Mouse (Mus musculus) stomach, embryonic 16.5 days (tissue): ENCODE measurements around the gene Pcsk4. TPM values are rescaled to one million over a fixed set of nuclear protein-coding genes. Genes with fewer than 3 reads are reported as not detected.
A peak's percentile ranks its signal among the peaks of the same experiment; 100 is the strongest.

Experiments used
- ATAC-seq: fragments of 200-750 bp; cut with Nextera tagmentation; 2 replicates; pipeline ENCODE4 v1.8.0; 2017; ENCODE audit warnings: moderate number of reproducible peaks, moderate TSS enrichment; ENCODE audit not compliant: insufficient read depth, low FRiP score
- H3K27ac ChIP-seq: fragments of 300-500 bp; sonication (generic); 2 replicates; pipeline ENCODE4 v1.5.1; 2014; ENCODE audit warnings: low read length
- H3K27me3 ChIP-seq: fragments of 300-500 bp; sonication (generic); 2 replicates; pipeline ENCODE4 v1.6.1; 2014; ENCODE audit warnings: low read length, control low read depth, mixed read lengths; ENCODE audit not compliant: control insufficient read depth, insufficient read depth
- H3K36me3 ChIP-seq: fragments of 300-500 bp; sonication (generic); 2 replicates; pipeline ENCODE4 v1.6.1; 2014; ENCODE audit warnings: low read length; ENCODE audit not compliant: control insufficient read depth, insufficient read depth
- H3K4me1 ChIP-seq: fragments of 300-500 bp; sonication (generic); 2 replicates; pipeline ENCODE4 v1.6.1; 2014; ENCODE audit warnings: low read length, control low read depth, mixed read lengths; ENCODE audit not compliant: control insufficient read depth, insufficient read depth
- H3K4me2 ChIP-seq: fragments of 300-500 bp; sonication (generic); 2 replicates; pipeline ENCODE4 v1.6.1; 2014; ENCODE audit warnings: low read depth, low read length, mixed read lengths
- H3K4me3 ChIP-seq: fragments of 300-500 bp; sonication (generic); replicated peaks from 2 replicates; pipeline ENCODE4 v1.5.1; 2014; ENCODE audit warnings: mild to moderate bottlenecking, low read length
- H3K9ac ChIP-seq: fragments of 300-500 bp; sonication (generic); 2 replicates; pipeline ENCODE4 v1.6.1; 2014; ENCODE audit warnings: low read length
- H3K9me3 ChIP-seq: fragments of 300-500 bp; sonication (generic); replicated peaks from 2 replicates; pipeline ENCODE4 v1.6.1; 2016; ENCODE audit warnings: low read length, control low read depth; ENCODE audit not compliant: control insufficient read depth
- WGBS: fragments of 180-500 bp; shearing (Covaris S2); extraction: QIAGEN DNeasy Blood & Tissue Kit; methylation state at CpG from one replicate; pipeline ENCODE4 v1.1.7; 2014; 5-methylcytosine and 5-hydroxymethylcytosine counted together
- polyA plus RNA-seq: library from polyadenylated mRNA; unstranded; fragments of >200 nt; fragmentation: Nextera tagmentation; extraction: Ambion mirVana; gene quantifications from 2 replicates; pipeline ENCODE4 v1.2.1, GENCODE M21; 2015

Pcsk4 gene
- polyA plus RNA-seq = 3.7 and 4.4 TPM in 2 replicates

GRCm38 (mm10) chr10:80329273-80330081, at the start of gene Pcsk4, which contains the start of gene Reep6:
Pcsk4 (minus strand) TSS chr10:80329498.
Reep6 (plus strand) TSS chr10:80329953.
- H3K27me3 ChIP-seq = no peaks in the 10 kb centered on the region
- no peaks in the 10 kb centered on the region for H3K9me3 ChIP-seq
- H3K27ac ChIP-seq = peak within 1 kb of the TSS; percentile 76
- H3K36me3 ChIP-seq = no peaks in the 10 kb centered on the region
- H3K4me3 ChIP-seq = peak within 1 kb of the TSS; percentile 60
- ATAC-seq = peak; percentile 95
- H3K4me1 ChIP-seq = peaks cover 27% of the 10 kb centered on the region
- H3K4me2 ChIP-seq = peak within 1 kb of the TSS; percentile 97
- peak within 1 kb of the TSS; percentile 74 for H3K9ac ChIP-seq
- 3% methylated on average over 36 of the region's 36 CpGs for WGBS

DNA sequence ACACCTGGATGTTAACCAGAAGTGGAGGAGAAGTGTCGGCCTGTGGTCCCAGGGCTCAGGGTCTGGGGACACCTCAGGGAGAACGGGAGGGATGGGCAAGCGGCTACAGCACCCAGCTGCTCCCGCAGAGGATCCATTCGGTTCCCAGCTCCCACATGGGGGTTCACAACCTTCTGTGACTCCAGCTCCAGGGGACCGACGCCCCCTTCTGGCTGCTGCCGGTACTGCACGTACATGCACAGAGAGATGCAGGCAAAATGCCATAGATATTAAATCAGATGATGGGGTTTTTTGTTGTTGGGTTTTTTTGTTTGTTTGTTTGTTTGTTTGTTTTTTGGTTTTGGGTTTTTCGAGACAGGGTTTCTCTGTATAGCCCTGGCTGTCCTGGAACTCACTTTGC, 48.4 kb upstream of the Pcsk4 start:
- no peaks in the 10 kb centered on the region for H3K9me3 ChIP-seq

DNA sequence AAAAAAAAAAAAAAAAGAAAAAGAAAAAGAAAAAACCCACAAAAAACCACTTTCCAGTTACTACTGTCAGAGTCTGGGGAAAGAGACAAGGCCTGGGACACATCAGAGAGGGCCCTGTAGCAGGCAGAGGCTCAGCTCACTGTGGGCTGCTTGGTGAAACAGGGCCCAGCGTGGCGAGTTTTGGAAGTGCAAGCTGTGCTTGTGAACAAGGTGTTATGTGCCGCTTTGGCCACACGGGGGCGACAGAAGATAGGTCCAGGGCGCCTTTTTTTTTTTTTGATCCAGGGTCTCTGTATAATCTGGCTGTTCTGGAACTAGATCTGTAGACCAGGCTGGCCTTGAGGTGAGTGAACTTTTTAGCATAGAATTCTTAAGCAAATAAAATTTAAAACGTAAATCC, 46.9 kb upstream of the Pcsk4 start:
- WGBS = 2% methylated on average over 7 of the region's 7 CpGs
- H3K9me3 ChIP-seq = no peaks in the 10 kb centered on the region
- no peak overlapping the region for H3K4me2 ChIP-seq
- H3K36me3 ChIP-seq = peaks cover 6% of the 10 kb centered on the region; the same call in 1 of the 2 replicates
- 0 out of 2 replicates have a peak, but pooled peaks cover 3% of the 10 kb centered on the region for H3K4me1 ChIP-seq
- ATAC-seq = peak; percentile 48; the same call in 1 of the 2 replicates
- no peaks in the 10 kb centered on the region for H3K27me3 ChIP-seq
- H3K9ac ChIP-seq = no peak overlapping the region
- H3K4me3 ChIP-seq = no peak overlapping the region
- no peak overlapping the region for H3K27ac ChIP-seq

More for the DNA sequence above, 48.4 kb upstream of the Pcsk4 start:
- Histone ChIP-seq H3K4me3 (no peak overlapping the region), H3K4me2 (no peak overlapping the region), H3K36me3 (peaks cover 16% of the 10 kb centered on the region), H3K27me3 (no peaks in the 10 kb centered on the region), H3K27ac (no peak overlapping the region), H3K4me1 (no peaks in the 10 kb centered on the region), H3K9ac (no peak overlapping the region)
- WGBS = 43% methylated on average over 10 of the region's 10 CpGs
- ATAC-seq = no peak

DNA sequence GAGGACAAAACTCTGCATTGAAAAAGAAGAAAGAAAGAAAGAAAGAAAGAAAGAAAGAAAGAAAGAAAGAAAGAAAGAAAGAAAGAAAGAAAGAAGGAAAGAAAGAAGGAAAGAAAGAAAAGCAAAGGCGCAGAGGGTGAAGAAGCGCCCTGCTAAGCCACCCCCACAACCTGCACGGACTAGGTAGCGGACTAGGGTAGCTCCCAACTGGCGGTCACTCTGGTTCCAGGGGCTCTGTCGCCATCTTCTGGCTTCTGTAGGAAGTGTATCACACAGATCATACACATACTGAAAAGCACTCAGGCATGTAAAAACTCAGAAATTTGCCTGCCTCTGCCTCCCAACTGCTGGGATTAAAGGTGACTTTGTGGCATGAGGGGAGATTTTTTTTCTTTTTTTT, 44.8 kb upstream of the Pcsk4 start:
- no peaks in the 10 kb centered on the region for H3K27me3 ChIP-seq
- no peak for ATAC-seq
- 27% methylated on average over 6 of the region's 6 CpGs for WGBS
- H3K4me3 ChIP-seq = no peak overlapping the region
- no peak overlapping the region for H3K9ac ChIP-seq
- H3K27ac ChIP-seq = no peak overlapping the region
- no peak overlapping the region for H3K4me2 ChIP-seq
- H3K36me3 ChIP-seq = no peaks in the 10 kb centered on the region
- no peaks in the 10 kb centered on the region for H3K9me3 ChIP-seq
- H3K4me1 ChIP-seq = 0 out of 2 replicates have a peak, but pooled peaks cover 3% of the 10 kb centered on the region

- ATAC-seq = no peak
- Histone ChIP-seq H3K27me3 (no peaks in the 10 kb centered on the region), H3K36me3 (no peaks in the 10 kb centered on the region), H3K4me3 (no peak overlapping the region), H3K9ac (no peak overlapping the region), H3K4me1 (0 out of 2 replicates have a peak, but pooled peaks cover 3% of the 10 kb centered on the region), H3K9me3 (no peaks in the 10 kb centered on the region), H3K4me2 (no peak overlapping the region), H3K27ac (no peak overlapping the region)
- WGBS = 83% methylated on average over 6 of the region's 6 CpGs
These were observed 43.4 kb upstream of the Pcsk4 start for GRCm38 (mm10) chr10:80372706-80373105.

DNA sequence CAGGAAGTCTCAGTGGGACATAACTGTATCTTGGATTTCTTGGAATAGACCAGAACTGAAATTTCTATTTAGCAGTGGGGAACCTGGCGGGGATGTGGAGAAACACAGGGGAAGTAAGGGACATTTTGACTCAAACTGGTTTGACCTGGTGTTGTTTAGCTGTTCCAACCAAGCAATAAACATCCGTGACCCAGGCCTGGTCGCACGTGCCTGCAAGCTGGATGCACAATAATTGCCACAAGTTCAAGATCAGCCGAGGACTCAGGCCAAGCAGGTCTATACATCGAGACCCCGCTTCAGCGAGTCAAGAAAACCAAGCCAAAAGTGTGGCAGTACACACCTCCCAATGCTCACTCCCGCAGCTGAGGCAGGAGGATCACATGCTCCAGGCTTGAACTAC, 42.7 kb upstream of the Pcsk4 start:
- H3K36me3 ChIP-seq = no peaks in the 10 kb centered on the region
- no peak overlapping the region; the same call in 1 of the 2 replicates for H3K4me3 ChIP-seq

GRCm38 (mm10) chr10:80371411-80371966, 42.2 kb upstream of the Pcsk4 start:
- Histone ChIP-seq H3K4me2 (peak overlapping the region; percentile 35), H3K9ac (peak overlapping the region; percentile 24; the same call in 1 of the 2 replicates), H3K27me3 (no peaks in the 10 kb centered on the region; the same call in 1 of the 2 replicates), H3K27ac (0 out of 2 replicates have a peak overlapping the region, but pooled peaks have one; percentile 27), H3K4me1 (0 out of 2 replicates have a peak, but pooled peaks cover 3% of the 10 kb centered on the region), H3K36me3 (no peaks in the 10 kb centered on the region), H3K4me3 (peak overlapping the region; percentile 26), H3K9me3 (no peaks in the 10 kb centered on the region)
- ATAC-seq = peak; percentile 76; the same call in 1 of the 2 replicates
- 6% methylated on average over 12 of the region's 12 CpGs for WGBS

More for the DNA sequence above, 42.7 kb upstream of the Pcsk4 start:
- WGBS = 47% methylated on average over 9 of the region's 9 CpGs
- no peaks in the 10 kb centered on the region for H3K9me3 ChIP-seq
- no peak for ATAC-seq
- H3K4me1 ChIP-seq = 0 out of 2 replicates have a peak, but pooled peaks cover 3% of the 10 kb centered on the region
- peak overlapping the region; percentile 27; the same call in 1 of the 2 replicates for H3K27ac ChIP-seq
- H3K9ac ChIP-seq = peak overlapping the region; percentile 24; the same call in 1 of the 2 replicates
- H3K27me3 ChIP-seq = no peaks in the 10 kb centered on the region
- H3K4me2 ChIP-seq = peak overlapping the region; percentile 35

DNA sequence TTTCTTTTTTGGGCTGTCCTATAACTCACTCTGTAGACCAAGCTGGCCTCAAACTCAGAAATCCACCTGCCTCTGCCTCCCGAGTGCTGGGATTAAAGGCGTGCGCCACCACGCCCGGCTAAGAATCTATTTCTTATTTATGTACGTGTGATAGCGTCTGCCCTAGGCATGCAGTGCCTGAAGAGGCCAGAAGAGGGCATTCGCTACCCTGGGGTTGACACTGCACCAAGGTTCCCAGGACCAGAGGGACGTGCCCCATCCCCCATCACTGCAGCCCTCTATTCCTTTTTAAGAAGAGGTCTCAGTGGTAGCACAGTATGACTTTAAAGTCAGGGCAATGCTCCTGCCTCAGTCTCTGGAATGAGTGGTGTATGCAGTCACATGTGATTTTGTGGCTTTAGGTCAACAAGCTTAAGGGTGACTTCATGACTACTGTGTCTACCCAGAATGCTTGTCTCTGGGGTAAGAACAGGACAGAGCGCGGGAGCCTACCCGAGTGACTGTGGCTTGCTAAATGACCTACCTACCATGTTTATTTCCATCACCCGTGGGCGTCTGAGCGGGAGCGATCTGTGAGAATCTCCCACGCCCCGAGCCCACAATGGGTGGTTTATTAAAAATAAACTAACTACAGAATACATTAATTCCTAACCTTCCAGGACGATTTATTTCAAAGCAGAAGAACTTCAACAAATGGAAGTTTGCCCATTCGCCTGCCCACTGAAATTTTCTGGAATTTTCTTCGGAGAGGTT, 40.9 kb upstream of the Pcsk4 start:
- ATAC-seq = no peak
- Histone ChIP-seq H3K4me1 (0 out of 2 replicates have a peak, but pooled peaks cover 3% of the 10 kb centered on the region), H3K9me3 (no peaks in the 10 kb centered on the region), H3K36me3 (no peaks in the 10 kb centered on the region), H3K9ac (no peak overlapping the region), H3K4me3 (no peak overlapping the region), H3K27me3 (no peaks in the 10 kb centered on the region; the same call in 1 of the 2 replicates), H3K27ac (no peak overlapping the region), H3K4me2 (no peak overlapping the region)
- WGBS = 78% methylated on average over 21 of the region's 21 CpGs
